Mouse (Mus musculus): ENCODE data around the gene Ppp1r1b. TPM values are rescaled to one million over a fixed set of nuclear protein-coding genes. Genes with fewer than 3 reads are reported as not detected.

Gene Ppp1r1b
- total and polyA plus RNA-seq, 3 experiments: 0.08 TPM; not detected in 2

DNA sequence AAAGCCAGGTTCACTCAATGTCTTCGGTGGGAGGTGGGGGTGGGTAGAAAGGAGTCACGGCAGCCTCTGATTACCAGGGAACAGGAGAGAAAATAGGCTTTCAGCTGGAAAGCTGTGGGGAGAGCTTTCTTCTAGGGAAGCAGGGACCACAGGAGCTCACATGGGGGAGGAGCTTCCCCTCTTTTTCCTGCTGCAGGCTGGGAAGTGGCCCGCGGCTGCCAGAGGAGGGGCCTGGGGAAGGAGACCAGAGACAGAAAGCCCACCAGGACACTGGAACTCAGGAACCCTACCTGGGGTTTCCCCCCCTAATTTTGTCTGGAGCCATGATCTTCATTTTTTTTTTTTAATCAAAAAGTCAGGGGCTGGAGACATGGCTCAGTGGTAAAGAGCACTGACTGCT lies 7.6 kb upstream of the Ppp1r1b start:
- no peak overlapping the region for H3K4me3 ChIP-seq (replicated peaks in 1 of 3; ENCODE audit: low read depth in 2 of 3, low read length in 2 of 3, poor library complexity in 1 of 3)
- no peak overlapping the region for H3K4me2 ChIP-seq (ENCODE audit: insufficient read depth, low read depth, poor library complexity, severe bottlenecking)
- H3K9me3 ChIP-seq (replicated peaks; ENCODE audit: low read length): no peaks in the 10 kb centered on the region
- no peak for DNase-seq (ENCODE audit: extremely low read depth)
- no peak overlapping the region for H3K9ac ChIP-seq (ENCODE audit: insufficient read depth, low read depth)
- H3K36me3 ChIP-seq (replicated peaks in 1 of 2; ENCODE audit: control insufficient read depth in 1 of 2, insufficient read depth in 1 of 2, low read length in 1 of 2): no peaks in the 10 kb centered on the region
- H3K27me3 ChIP-seq (replicated peaks): peaks cover 71% of the 10 kb centered on the region
- in situ Hi-C loops (cut with MboI; ENCODE audit: low pct_ligation_motif_present, low pct_unique_long_range_greater_than_20kb, low sequenced_read_pairs) (loop anchor here (5.0 to 25.0 kb wide), 2 partner anchors 73 to 297 kb away; partner anchors contain the start of genes Gm12355, Gsdma2 and Gsdma3), dilution Hi-C loops (cut with MboI; ENCODE audit: extremely low pct_ligation_motif_present, extremely low pct_unique_long_range_greater_than_20kb, low sequenced_read_pairs) (no loop called here)
- peaks cover 16 to 32% of the 10 kb centered on the region in 2 experiments for H3K4me1 ChIP-seq (ENCODE audit: control insufficient read depth in 1 of 2, insufficient read depth in 2 of 2)
- H3K27ac ChIP-seq (ENCODE audit: insufficient read depth, low read depth): no peak overlapping the region
- no peak for TF ChIP-seq CHD1 (IDR thresholded peaks at IDR 0.05; ENCODE audit: low read depth, low read length)
- TF ChIP-seq USF1 (IDR thresholded peaks at IDR 0.05; ENCODE audit: low read depth, low read length): no peak
- TF ChIP-seq ZMIZ1 (IDR thresholded peaks at IDR 0.05; ENCODE audit: low read depth, low read length): no peak
- no peak for TF ChIP-seq MAX (IDR thresholded peaks at IDR 0.05; ENCODE audit: low read length)
- TF ChIP-seq SIN3A (IDR thresholded peaks at IDR 0.05; ENCODE audit: low read length): no peak
- TF ChIP-seq CTCF (conservative IDR thresholded peaks at IDR 0.05 in 1 of 2, IDR thresholded peaks at IDR 0.05 in 1 of 2; ENCODE audit: low read depth in 2 of 2, low read length in 2 of 2): no peak
- no peak for TF ChIP-seq USF2 (conservative IDR thresholded peaks at IDR 0.05; ENCODE audit: low read depth, low read length)
- no peak for TF ChIP-seq POLR2AphosphoS2 (IDR thresholded peaks at IDR 0.05; ENCODE audit: low read depth, low read length)
- TF ChIP-seq TCF12 (IDR thresholded peaks at IDR 0.05; ENCODE audit: low read depth, low read length): no peak
- TF ChIP-seq RCOR1 (conservative IDR thresholded peaks at IDR 0.05; ENCODE audit: low read depth, low read length): no peak
- no peak for TF ChIP-seq JUND (conservative IDR thresholded peaks at IDR 0.05; ENCODE audit: low read depth, low read length)
- no peak for TF ChIP-seq ZNF384 (IDR thresholded peaks at IDR 0.05; ENCODE audit: low read depth, low read length)
- TF ChIP-seq MAZ (IDR thresholded peaks at IDR 0.05; ENCODE audit: low read depth, low read length): no peak
- TF ChIP-seq E2F4 (IDR thresholded peaks at IDR 0.05; ENCODE audit: insufficient replicate concordance, low read depth, low read length): no peak
- no peak for TF ChIP-seq PAX5 (IDR thresholded peaks at IDR 0.05; ENCODE audit: low read length)
- no peak for TF ChIP-seq CHD2 (IDR thresholded peaks at IDR 0.05; ENCODE audit: low read length)
- TF ChIP-seq ZC3H11A (IDR thresholded peaks at IDR 0.05; ENCODE audit: low read depth, low read length): no peak
- no peak for TF ChIP-seq RAD21 (IDR thresholded peaks at IDR 0.05; ENCODE audit: low read depth, low read length)
- no peak for TF ChIP-seq ZKSCAN1 (IDR thresholded peaks at IDR 0.05; ENCODE audit: borderline replicate concordance, low read depth, low read length)
- no peak for TF ChIP-seq IRF4 (IDR thresholded peaks at IDR 0.05; ENCODE audit: low read depth, low read length)
- no peaks in the 10 kb centered on the region for H3K79me2 ChIP-seq (replicated peaks; ENCODE audit: control insufficient read depth, extremely low read depth, insufficient read depth, poor library complexity, severe bottlenecking)

- Histone ChIP-seq H3K79me2 (replicated peaks; ENCODE audit: control insufficient read depth, extremely low read depth, insufficient read depth, poor library complexity, severe bottlenecking) (no peaks in the 10 kb centered on the region), H3K27me3 (replicated peaks) (peaks cover 68% of the 10 kb centered on the region), H3K4me3 (replicated peaks in 1 of 3; ENCODE audit: low read depth in 2 of 3, low read length in 2 of 3, poor library complexity in 1 of 3) (no peak overlapping the region), H3K36me3 (replicated peaks in 1 of 2; ENCODE audit: control insufficient read depth in 1 of 2, insufficient read depth in 1 of 2, low read length in 1 of 2) (no peaks in the 10 kb centered on the region), H3K27ac (ENCODE audit: insufficient read depth, low read depth) (no peak overlapping the region), H3K4me2 (ENCODE audit: insufficient read depth, low read depth, poor library complexity, severe bottlenecking) (no peak overlapping the region), H3K9me3 (replicated peaks; ENCODE audit: low read length) (no peaks in the 10 kb centered on the region), H3K9ac (ENCODE audit: insufficient read depth, low read depth) (no peak overlapping the region), H3K4me1 (ENCODE audit: control insufficient read depth in 1 of 2, insufficient read depth in 2 of 2) (peaks cover 14 to 36% of the 10 kb centered on the region in 2 experiments)
- in situ Hi-C loops (cut with MboI; ENCODE audit: low pct_ligation_motif_present, low pct_unique_long_range_greater_than_20kb, low sequenced_read_pairs) (loop anchor here (5.0 to 25.0 kb wide), 2 partner anchors 74 to 296 kb away; partner anchors contain the start of genes Gm12355, Gsdma2 and Gsdma3), dilution Hi-C loops (cut with MboI; ENCODE audit: extremely low pct_ligation_motif_present, extremely low pct_unique_long_range_greater_than_20kb, low sequenced_read_pairs) (no loop called here)
- TF ChIP-seq MAZ (IDR thresholded peaks at IDR 0.05; ENCODE audit: low read depth, low read length): no peak
- TF ChIP-seq CHD2 (IDR thresholded peaks at IDR 0.05; ENCODE audit: low read length): no peak
- no peak for TF ChIP-seq BHLHE40 (IDR thresholded peaks at IDR 0.05; ENCODE audit: low read depth, low read length)
- TF ChIP-seq USF2 (conservative IDR thresholded peaks at IDR 0.05; ENCODE audit: low read depth, low read length): no peak
- no peak for TF ChIP-seq SIN3A (IDR thresholded peaks at IDR 0.05; ENCODE audit: low read length)
- TF ChIP-seq MYC (IDR thresholded peaks at IDR 0.05; ENCODE audit: low read depth, low read length): no peak
- TF ChIP-seq RAD21 (IDR thresholded peaks at IDR 0.05; ENCODE audit: low read depth, low read length): no peak
- TF ChIP-seq CTCF (conservative IDR thresholded peaks at IDR 0.05 in 1 of 2, IDR thresholded peaks at IDR 0.05 in 1 of 2; ENCODE audit: low read depth in 2 of 2, low read length in 2 of 2): no peak
- TF ChIP-seq ZC3H11A (IDR thresholded peaks at IDR 0.05; ENCODE audit: low read depth, low read length): no peak
- no peak for TF ChIP-seq JUN (IDR thresholded peaks at IDR 0.05; ENCODE audit: insufficient read depth, low read depth, low read length)
- TF ChIP-seq USF1 (IDR thresholded peaks at IDR 0.05; ENCODE audit: low read depth, low read length): no peak
- TF ChIP-seq IRF4 (IDR thresholded peaks at IDR 0.05; ENCODE audit: low read depth, low read length): no peak
- no peak for TF ChIP-seq MAFK (IDR thresholded peaks at IDR 0.05; ENCODE audit: insufficient replicate concordance, low read length)
- no peak for TF ChIP-seq POLR2AphosphoS2 (IDR thresholded peaks at IDR 0.05; ENCODE audit: low read depth, low read length)
- no peak for TF ChIP-seq ZKSCAN1 (IDR thresholded peaks at IDR 0.05; ENCODE audit: borderline replicate concordance, low read depth, low read length)
- no peak for TF ChIP-seq TCF12 (IDR thresholded peaks at IDR 0.05; ENCODE audit: low read depth, low read length)
- no peak for TF ChIP-seq ETS1 (conservative IDR thresholded peaks at IDR 0.05; ENCODE audit: low read depth, low read length)
- TF ChIP-seq MAX (IDR thresholded peaks at IDR 0.05; ENCODE audit: low read length): no peak
- DNase-seq (ENCODE audit: extremely low read depth): no peak
Measured at GRCm38 (mm10) chr11:98341174-98341573, 7.0 kb upstream of the Ppp1r1b start.

All from CH12.LX (cell line).